Mouse (Mus musculus): ENCODE results near the gene Dnajc13. TPM values are rescaled to one million over a fixed set of nuclear protein-coding genes. Genes with fewer than 3 reads are reported as not detected.

Dnajc13 gene
- 86.3 and 96.1 TPM in 2 replicates for polyA plus RNA-seq (2012; rRNA removed)

DNA sequence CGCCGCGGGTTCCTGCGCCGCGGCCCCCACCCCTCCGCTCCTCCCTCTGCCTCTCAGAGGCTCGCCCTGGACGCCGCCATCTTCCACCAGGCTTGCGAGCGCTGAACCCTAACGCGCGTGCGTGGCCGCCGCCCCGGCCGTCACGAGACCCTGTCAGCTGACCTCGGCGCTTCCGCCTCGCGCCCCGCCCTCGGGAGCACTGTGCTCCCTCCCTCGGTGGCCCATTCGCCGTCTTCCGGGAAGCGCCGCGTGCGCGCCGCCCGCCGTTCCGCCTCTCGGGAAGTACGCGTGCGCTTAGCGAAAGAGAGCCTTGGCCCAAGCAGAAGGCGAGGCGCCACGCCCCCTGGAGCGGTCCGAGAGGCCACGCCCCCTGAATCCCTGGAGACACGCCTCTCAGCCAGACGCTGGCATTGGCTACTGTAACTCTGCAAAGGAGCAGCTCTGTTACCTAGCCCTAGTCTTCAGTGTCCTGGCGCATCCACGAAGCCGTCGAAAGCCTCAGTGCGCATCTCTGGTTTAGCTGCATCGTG, at the start of gene Dnajc13:
Gene Dnajc13 (minus strand): TSS at position 108 of the 530 bp plus-strand sequence.
- DNase-seq (ENCODE audit: low read depth) = peak; percentile 99
- peak; percentile 87 for TF ChIP-seq POLR2A (IDR thresholded peaks at IDR 0.05; ENCODE audit: borderline replicate concordance, extremely low read depth, insufficient read depth, insufficient read length, poor library complexity, severe bottlenecking)
- TF ChIP-seq CTCF (IDR thresholded peaks at IDR 0.05; ENCODE audit: borderline replicate concordance, extremely low read depth, insufficient read depth, insufficient read length) = no peak

- DNase-seq (ENCODE audit: low read depth) = peak; percentile 77
- TF ChIP-seq CTCF (IDR thresholded peaks at IDR 0.05; ENCODE audit: borderline replicate concordance, extremely low read depth, insufficient read depth, insufficient read length) = peak; percentile 87
- no peak for TF ChIP-seq POLR2A (IDR thresholded peaks at IDR 0.05; ENCODE audit: borderline replicate concordance, extremely low read depth, insufficient read depth, insufficient read length, poor library complexity, severe bottlenecking)
These were observed 44.0 kb upstream of the Dnajc13 start for GRCm38 (mm10) chr9:104306734-104307133.

DNA sequence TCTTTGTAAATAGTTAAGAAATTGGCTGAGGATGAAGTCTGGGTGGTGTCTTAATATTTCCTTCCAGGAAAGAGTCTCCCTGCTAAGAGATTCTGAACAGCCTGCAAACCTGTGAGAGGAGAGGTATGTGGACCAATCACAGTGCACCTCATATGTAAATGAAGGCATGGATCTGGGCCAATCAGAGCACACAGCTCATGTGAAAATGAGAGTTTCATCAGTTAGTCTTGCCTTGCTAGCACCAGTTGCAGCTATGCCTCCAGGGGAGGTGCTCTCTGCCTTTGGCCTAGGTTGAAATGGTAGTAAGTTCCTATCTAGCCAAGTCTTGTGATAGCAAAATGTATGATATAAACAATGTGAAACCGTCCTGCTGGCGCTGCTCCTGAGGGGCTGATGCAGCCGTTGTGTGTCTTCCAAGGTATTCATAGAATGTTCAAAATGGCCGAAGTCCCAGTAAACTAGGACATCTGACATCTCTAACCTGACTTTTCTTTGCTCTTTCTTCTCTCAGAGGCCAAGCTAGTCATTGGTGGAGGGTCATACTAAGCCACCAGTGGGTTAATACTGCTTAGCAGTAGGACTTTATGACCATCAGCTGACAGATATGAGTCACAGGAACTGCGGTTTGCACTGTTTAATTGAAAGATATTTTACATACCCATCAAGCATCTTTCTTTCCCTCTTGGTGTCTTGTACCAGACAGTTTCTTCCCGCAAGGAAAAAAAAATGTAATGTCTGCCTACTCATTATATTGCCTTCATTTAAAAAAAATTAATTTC, 42.8 kb upstream of the Dnajc13 start:
- peak; percentile 5 for DNase-seq (ENCODE audit: low read depth)
- TF ChIP-seq POLR2A (IDR thresholded peaks at IDR 0.05; ENCODE audit: borderline replicate concordance, extremely low read depth, insufficient read depth, insufficient read length, poor library complexity, severe bottlenecking) (no peak), CTCF (IDR thresholded peaks at IDR 0.05; ENCODE audit: borderline replicate concordance, extremely low read depth, insufficient read depth, insufficient read length) (no peak)

- TF ChIP-seq POLR2A (IDR thresholded peaks at IDR 0.05; ENCODE audit: borderline replicate concordance, extremely low read depth, insufficient read depth, insufficient read length, poor library complexity, severe bottlenecking) (no peak), CTCF (IDR thresholded peaks at IDR 0.05; ENCODE audit: borderline replicate concordance, extremely low read depth, insufficient read depth, insufficient read length) (no peak)
- DNase-seq (ENCODE audit: low read depth) = no peak
These were observed 42.1 kb upstream of the Dnajc13 start for GRCm38 (mm10) chr9:104304800-104305199.

- TF ChIP-seq POLR2A (IDR thresholded peaks at IDR 0.05; ENCODE audit: borderline replicate concordance, extremely low read depth, insufficient read depth, insufficient read length, poor library complexity, severe bottlenecking) (no peak), CTCF (IDR thresholded peaks at IDR 0.05; ENCODE audit: borderline replicate concordance, extremely low read depth, insufficient read depth, insufficient read length) (no peak)
- no peak for DNase-seq (ENCODE audit: low read depth)
These were observed 41.6 kb upstream of the Dnajc13 start for GRCm38 (mm10) chr9:104304376-104304775.

GRCm38 (mm10) chr9:104300569-104300968, 37.8 kb upstream of the Dnajc13 start:
- DNase-seq (ENCODE audit: low read depth) = no peak
- TF ChIP-seq POLR2A (IDR thresholded peaks at IDR 0.05; ENCODE audit: borderline replicate concordance, extremely low read depth, insufficient read depth, insufficient read length, poor library complexity, severe bottlenecking) (no peak), CTCF (IDR thresholded peaks at IDR 0.05; ENCODE audit: borderline replicate concordance, extremely low read depth, insufficient read depth, insufficient read length) (no peak)

- no peak for DNase-seq (ENCODE audit: low read depth)
- TF ChIP-seq POLR2A (IDR thresholded peaks at IDR 0.05; ENCODE audit: borderline replicate concordance, extremely low read depth, insufficient read depth, insufficient read length, poor library complexity, severe bottlenecking) = no peak
- TF ChIP-seq CTCF (IDR thresholded peaks at IDR 0.05; ENCODE audit: borderline replicate concordance, extremely low read depth, insufficient read depth, insufficient read length) = no peak
These were observed 34.3 kb upstream of the Dnajc13 start for GRCm38 (mm10) chr9:104297041-104297440.

DNA sequence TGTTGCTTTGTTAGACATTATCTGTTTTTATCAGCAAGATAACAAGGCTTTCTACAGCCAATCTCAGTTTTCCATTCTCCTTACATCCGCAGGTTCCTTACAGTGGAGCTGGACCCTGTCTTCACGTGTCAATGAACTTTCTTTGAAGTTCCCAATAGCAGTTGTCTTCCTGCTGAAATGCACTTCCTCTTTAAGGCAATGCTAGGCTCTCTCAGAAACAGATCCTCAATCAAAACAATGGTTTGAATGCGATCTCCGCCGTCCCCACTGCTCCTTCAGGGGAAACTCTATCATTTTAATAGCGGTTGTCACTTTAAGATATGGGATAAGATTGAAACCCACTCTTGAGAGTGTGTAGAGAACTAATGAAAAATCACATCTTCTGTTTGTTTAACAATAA, 22.2 kb upstream of the Dnajc13 start:
- TF ChIP-seq CTCF (IDR thresholded peaks at IDR 0.05; ENCODE audit: borderline replicate concordance, extremely low read depth, insufficient read depth, insufficient read length) (no peak), POLR2A (IDR thresholded peaks at IDR 0.05; ENCODE audit: borderline replicate concordance, extremely low read depth, insufficient read depth, insufficient read length, poor library complexity, severe bottlenecking) (no peak)
- no peak for DNase-seq (ENCODE audit: low read depth)

GRCm38 (mm10) chr9:104282536-104282935, 19.8 kb upstream of the Dnajc13 start:
- TF ChIP-seq CTCF (IDR thresholded peaks at IDR 0.05; ENCODE audit: borderline replicate concordance, extremely low read depth, insufficient read depth, insufficient read length) (no peak), POLR2A (IDR thresholded peaks at IDR 0.05; ENCODE audit: borderline replicate concordance, extremely low read depth, insufficient read depth, insufficient read length, poor library complexity, severe bottlenecking) (no peak)
- no peak for DNase-seq (ENCODE audit: low read depth)

GRCm38 (mm10) chr9:104281737-104282136, 19.0 kb upstream of the Dnajc13 start:
- DNase-seq (ENCODE audit: low read depth) = no peak
- TF ChIP-seq CTCF (IDR thresholded peaks at IDR 0.05; ENCODE audit: borderline replicate concordance, extremely low read depth, insufficient read depth, insufficient read length) = no peak
- TF ChIP-seq POLR2A (IDR thresholded peaks at IDR 0.05; ENCODE audit: borderline replicate concordance, extremely low read depth, insufficient read depth, insufficient read length, poor library complexity, severe bottlenecking) = no peak

DNA sequence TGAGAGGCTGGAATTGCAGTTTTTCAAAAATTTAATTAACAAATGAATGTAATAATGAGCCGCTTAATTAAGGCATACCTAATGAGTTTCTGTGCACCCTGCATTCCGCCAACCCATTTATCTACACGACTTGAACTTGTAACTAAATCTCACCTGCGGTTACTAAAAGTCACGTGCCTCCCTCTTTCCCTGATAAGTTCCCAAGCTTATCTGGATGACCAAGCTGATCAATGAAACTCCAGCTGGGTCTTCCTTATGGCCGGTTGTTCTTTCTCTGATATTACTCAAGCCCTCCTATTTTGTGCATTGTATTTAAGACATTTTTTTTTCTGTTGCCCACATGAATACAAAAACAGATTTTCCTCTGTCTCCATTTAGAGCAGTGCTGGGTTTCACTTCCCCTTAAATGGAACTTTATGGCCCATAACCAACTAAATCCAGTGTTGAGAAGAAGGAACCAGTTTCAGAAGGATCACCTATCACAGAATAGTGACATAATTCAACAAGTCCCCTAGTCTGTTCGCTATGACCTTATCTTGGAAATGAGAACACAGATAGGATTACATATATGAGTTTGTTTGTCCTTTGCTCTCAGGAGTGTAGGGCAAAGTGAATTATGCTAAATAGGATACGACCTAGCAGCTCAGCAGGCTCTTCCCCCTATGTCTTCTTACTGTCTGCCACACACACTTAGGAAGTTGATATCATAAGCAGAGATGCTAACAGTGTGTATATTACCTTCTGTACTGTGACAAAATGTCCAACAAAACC, 18.2 kb upstream of the Dnajc13 start:
- DNase-seq (ENCODE audit: low read depth) = no peak
- no peak for TF ChIP-seq POLR2A (IDR thresholded peaks at IDR 0.05; ENCODE audit: borderline replicate concordance, extremely low read depth, insufficient read depth, insufficient read length, poor library complexity, severe bottlenecking)
- no peak for TF ChIP-seq CTCF (IDR thresholded peaks at IDR 0.05; ENCODE audit: borderline replicate concordance, extremely low read depth, insufficient read depth, insufficient read length)

Measured in brain, embryonic 14.5 days (tissue).